Mouse (Mus musculus): ENCODE measurements around the gene Gm853. TPM values are rescaled to one million over a fixed set of nuclear protein-coding genes. Genes with fewer than 3 reads are reported as not detected.

The Gm853 gene
- polyA plus RNA-seq, 1 experiment: not detected

- Histone ChIP-seq H3K4me1 (ENCODE audit: control insufficient read depth, insufficient read depth, low read length) (no peaks in the 10 kb centered on the region), H3K4me3 (replicated peaks; ENCODE audit: control insufficient read depth, low read depth, low read length) (no peak overlapping the region), H3K27ac (ENCODE audit: control insufficient read depth, insufficient read depth, low read depth, low read length, poor library complexity) (no peak overlapping the region)
- 33% methylated on average over 12 of the region's 12 CpGs for WGBS
- TF ChIP-seq POLR2A (IDR thresholded peaks at IDR 0.05; ENCODE audit: borderline replicate concordance, control insufficient read depth, low read depth, low read length) (no peak), CTCF (IDR thresholded peaks at IDR 0.05; ENCODE audit: control insufficient read depth, insufficient read depth, low read length) (no peak)
Observed at GRCm38 (mm10) chr4:130186891-130187290, 35.3 kb downstream of the Gm853 start.

- Histone ChIP-seq H3K4me1 (ENCODE audit: control insufficient read depth, insufficient read depth, low read length) (no peaks in the 10 kb centered on the region), H3K4me3 (replicated peaks; ENCODE audit: control insufficient read depth, low read depth, low read length) (no peak overlapping the region), H3K27ac (ENCODE audit: control insufficient read depth, insufficient read depth, low read depth, low read length, poor library complexity) (no peak overlapping the region)
- TF ChIP-seq CTCF (IDR thresholded peaks at IDR 0.05; ENCODE audit: control insufficient read depth, insufficient read depth, low read length) (no peak), POLR2A (IDR thresholded peaks at IDR 0.05; ENCODE audit: borderline replicate concordance, control insufficient read depth, low read depth, low read length) (no peak)
- 76% methylated on average over 9 of the region's 9 CpGs for WGBS
Observed at GRCm38 (mm10) chr4:130186450-130186849, 35.8 kb downstream of the Gm853 start.

DNA sequence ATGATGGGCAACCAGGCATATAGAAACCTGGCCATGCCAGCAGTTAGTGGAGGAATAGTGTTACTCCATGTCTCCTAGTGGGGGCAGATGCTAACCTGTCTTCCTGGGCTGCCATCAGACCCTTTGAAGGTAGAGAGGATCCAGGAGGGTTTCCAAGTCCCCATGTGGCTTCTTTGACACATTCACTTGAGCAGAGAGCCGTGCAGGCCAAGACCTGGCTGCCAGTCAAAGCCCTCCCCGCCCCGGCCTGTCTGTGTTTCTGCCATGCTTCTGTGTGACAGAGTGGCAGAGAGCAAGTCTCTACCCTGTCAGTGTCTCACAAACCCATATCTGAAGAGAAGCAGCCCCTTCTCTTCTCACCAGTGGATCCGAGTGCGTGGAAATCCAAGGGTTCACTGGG lies 38.3 kb downstream of the Gm853 start:
- TF ChIP-seq CTCF (IDR thresholded peaks at IDR 0.05; ENCODE audit: control insufficient read depth, insufficient read depth, low read length) (no peak), POLR2A (IDR thresholded peaks at IDR 0.05; ENCODE audit: borderline replicate concordance, control insufficient read depth, low read depth, low read length) (no peak)
- no peak overlapping the region for H3K4me3 ChIP-seq (replicated peaks; ENCODE audit: control insufficient read depth, low read depth, low read length)
- 74% methylated on average over 5 of the region's 5 CpGs for WGBS
- no peaks in the 10 kb centered on the region for H3K4me1 ChIP-seq (ENCODE audit: control insufficient read depth, insufficient read depth, low read length)
- no peak overlapping the region for H3K27ac ChIP-seq (ENCODE audit: control insufficient read depth, insufficient read depth, low read depth, low read length, poor library complexity)

- 86% methylated on average over 13 of the region's 13 CpGs for WGBS
- H3K4me1 ChIP-seq (ENCODE audit: control insufficient read depth, insufficient read depth, low read length): no peaks in the 10 kb centered on the region
- no peak overlapping the region for H3K4me3 ChIP-seq (replicated peaks; ENCODE audit: control insufficient read depth, low read depth, low read length)
- no peak overlapping the region for H3K27ac ChIP-seq (ENCODE audit: control insufficient read depth, insufficient read depth, low read depth, low read length, poor library complexity)
- TF ChIP-seq POLR2A (IDR thresholded peaks at IDR 0.05; ENCODE audit: borderline replicate concordance, control insufficient read depth, low read depth, low read length) (no peak), CTCF (IDR thresholded peaks at IDR 0.05; ENCODE audit: control insufficient read depth, insufficient read depth, low read length) (no peak)
Observed at GRCm38 (mm10) chr4:130183023-130183422, 39.2 kb downstream of the Gm853 start.

GRCm38 (mm10) chr4:130181886-130182285 lies 40.3 kb downstream of the Gm853 start:
- Histone ChIP-seq H3K4me1 (ENCODE audit: control insufficient read depth, insufficient read depth, low read length) (no peaks in the 10 kb centered on the region; the same call in 1 of the 2 replicates), H3K27ac (ENCODE audit: control insufficient read depth, insufficient read depth, low read depth, low read length, poor library complexity) (no peak overlapping the region), H3K4me3 (replicated peaks; ENCODE audit: control insufficient read depth, low read depth, low read length) (no peak overlapping the region)
- TF ChIP-seq CTCF (IDR thresholded peaks at IDR 0.05; ENCODE audit: control insufficient read depth, insufficient read depth, low read length): no peak
- no peak for TF ChIP-seq POLR2A (IDR thresholded peaks at IDR 0.05; ENCODE audit: borderline replicate concordance, control insufficient read depth, low read depth, low read length)
- whole genome bisulfite sequencing: 74% methylated on average over 4 of the region's 4 CpGs

DNA sequence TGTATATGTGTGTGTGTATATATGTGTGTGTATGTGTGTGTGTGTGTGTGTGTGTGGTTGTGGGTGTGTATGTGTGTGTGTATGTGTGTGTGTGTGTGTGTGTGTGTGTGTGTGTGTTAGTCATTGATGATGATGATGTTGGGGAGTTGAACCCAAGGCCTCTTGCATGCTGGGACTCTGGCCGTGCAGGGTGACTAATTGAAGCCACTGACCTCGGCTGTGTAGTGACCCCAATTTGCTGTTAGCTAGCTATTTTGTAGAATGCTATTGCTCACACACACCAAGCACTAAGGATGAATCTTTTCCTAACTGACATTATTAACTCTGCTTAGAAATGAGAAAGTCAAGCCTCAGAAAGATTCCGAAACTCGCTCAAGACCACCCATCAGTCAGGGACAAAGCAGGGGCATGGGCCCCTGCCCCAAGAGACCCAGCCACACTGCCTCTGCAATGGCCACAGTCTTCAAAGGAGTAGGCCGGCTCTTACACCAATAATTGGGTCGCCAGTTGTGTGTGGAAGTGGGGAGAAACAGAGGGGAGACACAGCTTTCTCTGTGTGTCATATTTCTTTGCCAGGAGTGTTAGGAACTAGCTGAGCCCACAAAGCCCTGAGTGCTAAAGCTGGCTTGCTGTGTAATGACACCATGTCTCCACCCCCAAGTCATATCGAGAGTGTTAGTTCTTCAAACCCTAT lies 41.1 kb downstream of the Gm853 start:
- H3K27ac ChIP-seq (ENCODE audit: control insufficient read depth, insufficient read depth, low read depth, low read length, poor library complexity): no peak overlapping the region
- H3K4me3 ChIP-seq (replicated peaks; ENCODE audit: control insufficient read depth, low read depth, low read length): no peak overlapping the region
- TF ChIP-seq CTCF (IDR thresholded peaks at IDR 0.05; ENCODE audit: control insufficient read depth, insufficient read depth, low read length): no peak
- H3K4me1 ChIP-seq (ENCODE audit: control insufficient read depth, insufficient read depth, low read length): peaks cover under 1% of the 10 kb centered on the region; the same call in 1 of the 2 replicates
- WGBS: 77% methylated on average over 7 of the region's 7 CpGs

- TF ChIP-seq CTCF (IDR thresholded peaks at IDR 0.05; ENCODE audit: control insufficient read depth, insufficient read depth, low read length): no peak
- no peak for TF ChIP-seq POLR2A (IDR thresholded peaks at IDR 0.05; ENCODE audit: borderline replicate concordance, control insufficient read depth, low read depth, low read length)
- 70% methylated on average over 3 of the region's 3 CpGs for WGBS
- Histone ChIP-seq H3K4me3 (replicated peaks; ENCODE audit: control insufficient read depth, low read depth, low read length) (no peak overlapping the region), H3K4me1 (ENCODE audit: control insufficient read depth, insufficient read depth, low read length) (peaks cover 2% of the 10 kb centered on the region; the same call in 1 of the 2 replicates), H3K27ac (ENCODE audit: control insufficient read depth, insufficient read depth, low read depth, low read length, poor library complexity) (no peak overlapping the region)
Observed at GRCm38 (mm10) chr4:130179876-130180275, 42.3 kb downstream of the Gm853 start.

- H3K27ac ChIP-seq (ENCODE audit: control insufficient read depth, insufficient read depth, low read depth, low read length, poor library complexity): no peak overlapping the region
- TF ChIP-seq POLR2A (IDR thresholded peaks at IDR 0.05; ENCODE audit: borderline replicate concordance, control insufficient read depth, low read depth, low read length) (no peak), CTCF (IDR thresholded peaks at IDR 0.05; ENCODE audit: control insufficient read depth, insufficient read depth, low read length) (no peak)
Observed at GRCm38 (mm10) chr4:130177536-130177935, 44.7 kb downstream of the Gm853 start.

DNA sequence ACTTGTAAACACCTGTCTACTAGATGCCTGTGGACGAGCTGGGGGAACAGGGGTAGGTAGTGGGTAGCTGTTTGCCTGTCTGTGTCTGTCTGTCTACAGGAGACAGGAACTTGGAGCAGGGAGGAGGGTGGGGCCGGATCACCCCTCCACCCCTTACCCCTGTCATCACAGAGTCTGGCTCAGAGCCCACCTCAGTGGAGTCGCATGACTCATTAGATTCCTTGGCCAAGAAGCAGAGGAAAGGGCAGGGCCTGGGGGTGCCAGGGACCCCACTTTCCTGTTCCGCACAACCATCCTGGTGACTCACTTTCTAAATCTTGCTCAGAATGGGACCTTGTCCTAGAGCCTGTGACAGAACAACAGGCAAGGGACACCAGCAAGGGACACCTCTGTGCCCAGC lies 45.1 kb downstream of the Gm853 start:
- 24% methylated on average over 4 of the region's 4 CpGs for WGBS
- H3K27ac ChIP-seq (ENCODE audit: control insufficient read depth, insufficient read depth, low read depth, low read length, poor library complexity): no peak overlapping the region
- H3K4me3 ChIP-seq (replicated peaks; ENCODE audit: control insufficient read depth, low read depth, low read length): no peak overlapping the region
- H3K4me1 ChIP-seq (ENCODE audit: control insufficient read depth, insufficient read depth, low read length): peaks cover 2% of the 10 kb centered on the region; the same call in 1 of the 2 replicates
- TF ChIP-seq CTCF (IDR thresholded peaks at IDR 0.05; ENCODE audit: control insufficient read depth, insufficient read depth, low read length) (no peak), POLR2A (IDR thresholded peaks at IDR 0.05; ENCODE audit: borderline replicate concordance, control insufficient read depth, low read depth, low read length) (no peak)

More at GRCm38 (mm10) chr4:130177536-130177935, 44.7 kb downstream of the Gm853 start:
- WGBS: 48% methylated on average over 7 of the region's 7 CpGs
- Histone ChIP-seq H3K4me3 (replicated peaks; ENCODE audit: control insufficient read depth, low read depth, low read length) (no peak overlapping the region), H3K4me1 (ENCODE audit: control insufficient read depth, insufficient read depth, low read length) (peaks cover 2% of the 10 kb centered on the region; the same call in 1 of the 2 replicates)

Measured in bone marrow, adult 2 months (tissue).